Mouse (Mus musculus): ENCODE results near the gene Cxcr3. TPM values are rescaled to one million over a fixed set of nuclear protein-coding genes. Genes with fewer than 3 reads are reported as not detected.

The Cxcr3 gene
- not detected for total RNA-seq (2021)
- long read RNA-seq, experiment 1: 0 reads
- long read RNA-seq, experiment 2: 0 reads

- intact Hi-C loops (cut with DNase I): no loop called here
- Histone ChIP-seq H3K4me3 (no peak within 1 kb of the TSS), H3K27ac (no peak within 1 kb of the TSS)
- TF ChIP-seq CTCF (IDR thresholded peaks at IDR 0.05): no peak
- peak; percentile 44 for DNase-seq
Observed at GRCm38 (mm10) chrX:101733828-101734319, at the start of gene Cxcr3. Gene Cxcr3 (minus strand): TSS chrX:101734269.

GRCm38 (mm10) chrX:101772035-101772434, 38.0 kb upstream of the Cxcr3 start:
- intact Hi-C loops (cut with DNase I): loop anchor here (10.0 kb wide), 1 partner anchor 97 kb away; no protein-coding TSS in a partner anchor
- TF ChIP-seq CTCF (IDR thresholded peaks at IDR 0.05): peak; percentile 84
- peak; percentile 26 for DNase-seq
- Histone ChIP-seq H3K4me3 (no peak overlapping the region), H3K27ac (no peak overlapping the region)

- intact Hi-C loops (cut with DNase I): loop anchor here (10.0 kb wide), 1 partner anchor 96 kb away; no protein-coding TSS in a partner anchor
- DNase-seq: no peak
- H3K27ac ChIP-seq: no peak overlapping the region
- no peak overlapping the region for H3K4me3 ChIP-seq
- TF ChIP-seq CTCF (IDR thresholded peaks at IDR 0.05): no peak
Observed at GRCm38 (mm10) chrX:101770307-101770706, 36.2 kb upstream of the Cxcr3 start.

GRCm38 (mm10) chrX:101769478-101769877, 35.4 kb upstream of the Cxcr3 start:
- no peak overlapping the region for H3K27ac ChIP-seq
- intact Hi-C loops (cut with DNase I): no loop called here
- no peak for DNase-seq
- TF ChIP-seq CTCF (IDR thresholded peaks at IDR 0.05): no peak
- no peak overlapping the region for H3K4me3 ChIP-seq

GRCm38 (mm10) chrX:101767280-101767679, 33.2 kb upstream of the Cxcr3 start:
- no peak for TF ChIP-seq CTCF (IDR thresholded peaks at IDR 0.05)
- DNase-seq: no peak
- no peak overlapping the region for H3K4me3 ChIP-seq
- intact Hi-C loops (cut with DNase I): no loop called here
- H3K27ac ChIP-seq: no peak overlapping the region

GRCm38 (mm10) chrX:101765111-101765510, 31.0 kb upstream of the Cxcr3 start:
- TF ChIP-seq CTCF (IDR thresholded peaks at IDR 0.05): no peak
- DNase-seq: no peak
- intact Hi-C loops (cut with DNase I): no loop called here

GRCm38 (mm10) chrX:101764621-101765020, 30.6 kb upstream of the Cxcr3 start:
- TF ChIP-seq CTCF (IDR thresholded peaks at IDR 0.05): no peak
- Histone ChIP-seq H3K4me3 (no peak overlapping the region), H3K27ac (no peak overlapping the region)
- intact Hi-C loops (cut with DNase I): no loop called here
- no peak for DNase-seq

More at GRCm38 (mm10) chrX:101765111-101765510, 31.0 kb upstream of the Cxcr3 start:
- Histone ChIP-seq H3K4me3 (no peak overlapping the region), H3K27ac (no peak overlapping the region)

GRCm38 (mm10) chrX:101754478-101754877, 20.4 kb upstream of the Cxcr3 start:
- Histone ChIP-seq H3K27ac (no peak overlapping the region), H3K4me3 (no peak overlapping the region)
- no peak for DNase-seq
- no peak for TF ChIP-seq CTCF (IDR thresholded peaks at IDR 0.05)
- intact Hi-C loops (cut with DNase I): no loop called here

- intact Hi-C loops (cut with DNase I): no loop called here
- Histone ChIP-seq H3K4me3 (no peak overlapping the region), H3K27ac (no peak overlapping the region)
- no peak for DNase-seq
- no peak for TF ChIP-seq CTCF (IDR thresholded peaks at IDR 0.05)
Observed at GRCm38 (mm10) chrX:101750144-101750543, 16.1 kb upstream of the Cxcr3 start.

- no peak overlapping the region for H3K4me3 ChIP-seq
- H3K27ac ChIP-seq: no peak overlapping the region
- no peak for DNase-seq
- no peak for TF ChIP-seq CTCF (IDR thresholded peaks at IDR 0.05)
- intact Hi-C loops (cut with DNase I): no loop called here
Observed at GRCm38 (mm10) chrX:101741064-101741433, 7.0 kb upstream of the Cxcr3 start.

- no peak overlapping the region for H3K27ac ChIP-seq
- no peak for TF ChIP-seq CTCF (IDR thresholded peaks at IDR 0.05)
- H3K4me3 ChIP-seq: no peak overlapping the region
- intact Hi-C loops (cut with DNase I): no loop called here
- no peak for DNase-seq
Observed at GRCm38 (mm10) chrX:101740335-101741063, 6.4 kb upstream of the Cxcr3 start.

GRCm38 (mm10) chrX:101737201-101737600, 3.1 kb upstream of the Cxcr3 start:
- no peak overlapping the region for H3K27ac ChIP-seq
- TF ChIP-seq CTCF (IDR thresholded peaks at IDR 0.05): no peak
- DNase-seq: no peak
- no peak overlapping the region for H3K4me3 ChIP-seq
- intact Hi-C loops (cut with DNase I): no loop called here

- intact Hi-C loops (cut with DNase I): no loop called here
- no peak for DNase-seq
- Histone ChIP-seq H3K4me3 (no peak overlapping the region), H3K27ac (no peak overlapping the region)
- TF ChIP-seq CTCF (IDR thresholded peaks at IDR 0.05): no peak
Observed at GRCm38 (mm10) chrX:101734981-101735380, 912 bp upstream of the Cxcr3 start.

GRCm38 (mm10) chrX:101733288-101733687, 781 bp downstream of the Cxcr3 start:
- Histone ChIP-seq H3K4me3 (no peak overlapping the region), H3K27ac (no peak overlapping the region)
- intact Hi-C loops (cut with DNase I): no loop called here
- DNase-seq: no peak
- TF ChIP-seq CTCF (IDR thresholded peaks at IDR 0.05): no peak

All from gastrocnemius, adult 2 months (tissue).